Mouse (Mus musculus) midbrain, embryonic 12.5 days (tissue): ENCODE results near the gene Vwa8. TPM values are rescaled to one million over a fixed set of nuclear protein-coding genes. Genes with fewer than 3 reads are reported as not detected.

Experiments used
- ATAC-seq: fragments of 200-750 bp; cut with Nextera tagmentation; 2 replicates; pipeline ENCODE4 v1.8.0; 2017; ENCODE audit warnings: low read depth, moderate TSS enrichment, moderate library complexity; ENCODE audit not compliant: low FRiP score
- H3K27ac ChIP-seq: fragments of 300-500 bp; sonication (generic); replicated peaks from 2 replicates; pipeline ENCODE4 v1.5.1; 2016; ENCODE audit warnings: mild to moderate bottlenecking
- H3K27me3 ChIP-seq: fragments of 300-500 bp; sonication (generic); 2 replicates; pipeline ENCODE4 v1.6.1; 2016; ENCODE audit warnings: mild to moderate bottlenecking
- H3K36me3 ChIP-seq: fragments of 300-500 bp; sonication (generic); 2 replicates; pipeline ENCODE4 v1.6.1; 2016
- H3K4me1 ChIP-seq: fragments of 300-500 bp; sonication (generic); 2 replicates; pipeline ENCODE4 v1.6.1; 2016
- H3K4me2 ChIP-seq: fragments of 300-500 bp; sonication (generic); replicated peaks from 2 replicates; pipeline ENCODE4 v1.6.1; 2016; ENCODE audit warnings: mild to moderate bottlenecking, moderate library complexity
- H3K4me3 ChIP-seq: fragments of 300-500 bp; sonication (generic); 2 replicates; pipeline ENCODE4 v1.5.1; 2016; ENCODE audit warnings: mild to moderate bottlenecking
- H3K9ac ChIP-seq: fragments of 300-500 bp; sonication (generic); replicated peaks from 2 replicates; pipeline ENCODE4 v1.6.1; 2016; ENCODE audit warnings: mild to moderate bottlenecking, moderate library complexity
- H3K9me3 ChIP-seq: fragments of 300-500 bp; sonication (generic); 2 replicates; pipeline ENCODE4 v1.6.1; 2016; ENCODE audit warnings: mild to moderate bottlenecking
- WGBS: fragments of 180-500 bp; shearing (Covaris S2); methylation state at CpG from one replicate; pipeline ENCODE4 v1.1.7; 2016; 5-methylcytosine and 5-hydroxymethylcytosine counted together
- polyA plus RNA-seq: library from polyadenylated mRNA; unstranded; fragments of >200 nt; fragmentation: Nextera tagmentation; extraction: Ambion mirVana; gene quantifications from 2 replicates; pipeline ENCODE4 v1.2.1, GENCODE M21; 2016

The Vwa8 gene
- polyA plus RNA-seq, 1 experiment from 2014 or later, result 7.8 TPM

DNA sequence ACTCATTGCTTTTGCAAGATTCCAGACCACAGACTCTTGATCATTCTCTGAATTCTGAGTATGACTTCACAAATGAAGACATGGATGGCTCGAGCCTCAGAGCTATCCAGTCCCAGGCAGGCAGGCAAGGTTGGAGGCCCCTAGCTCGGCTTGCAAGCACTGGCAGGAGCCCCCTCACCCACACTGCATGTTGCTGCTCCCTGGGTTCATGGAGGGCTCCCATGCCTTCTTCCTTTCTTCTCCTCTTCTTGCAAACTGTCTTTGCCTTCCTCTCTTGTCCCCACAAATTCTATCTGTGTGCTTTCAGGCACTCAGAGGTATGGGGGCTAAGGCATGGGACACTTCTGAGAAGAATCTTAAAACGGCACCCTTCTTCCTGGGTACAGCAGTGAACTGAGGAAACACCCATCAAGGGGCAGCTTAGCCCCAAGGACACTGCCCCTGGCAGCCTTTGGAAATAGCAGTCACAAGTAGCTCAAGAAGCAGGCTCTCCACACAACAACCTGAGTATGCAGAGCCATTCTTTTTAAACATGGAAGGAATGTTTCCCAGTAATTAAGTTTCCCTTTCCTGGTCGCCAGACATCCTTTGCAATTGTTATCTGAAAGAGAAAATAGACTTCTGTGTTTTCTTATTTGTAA, 354.0 kb downstream of the Vwa8 start:
- peak overlapping the region; percentile 26 for H3K4me2 ChIP-seq
- H3K27ac ChIP-seq, result peak overlapping the region; percentile 91
- 30% methylated on average over 4 of the region's 4 CpGs for WGBS
- peaks cover 3% of the 10 kb centered on the region; the same call in 1 of the 2 replicates for H3K27me3 ChIP-seq
- peak; percentile 34; the same call in 1 of the 2 replicates for ATAC-seq
- H3K36me3 ChIP-seq, result no peaks in the 10 kb centered on the region
- peaks cover 54% of the 10 kb centered on the region for H3K4me1 ChIP-seq
- H3K9me3 ChIP-seq, result no peaks in the 10 kb centered on the region
- no peak overlapping the region for H3K4me3 ChIP-seq
- no peak overlapping the region for H3K9ac ChIP-seq

DNA sequence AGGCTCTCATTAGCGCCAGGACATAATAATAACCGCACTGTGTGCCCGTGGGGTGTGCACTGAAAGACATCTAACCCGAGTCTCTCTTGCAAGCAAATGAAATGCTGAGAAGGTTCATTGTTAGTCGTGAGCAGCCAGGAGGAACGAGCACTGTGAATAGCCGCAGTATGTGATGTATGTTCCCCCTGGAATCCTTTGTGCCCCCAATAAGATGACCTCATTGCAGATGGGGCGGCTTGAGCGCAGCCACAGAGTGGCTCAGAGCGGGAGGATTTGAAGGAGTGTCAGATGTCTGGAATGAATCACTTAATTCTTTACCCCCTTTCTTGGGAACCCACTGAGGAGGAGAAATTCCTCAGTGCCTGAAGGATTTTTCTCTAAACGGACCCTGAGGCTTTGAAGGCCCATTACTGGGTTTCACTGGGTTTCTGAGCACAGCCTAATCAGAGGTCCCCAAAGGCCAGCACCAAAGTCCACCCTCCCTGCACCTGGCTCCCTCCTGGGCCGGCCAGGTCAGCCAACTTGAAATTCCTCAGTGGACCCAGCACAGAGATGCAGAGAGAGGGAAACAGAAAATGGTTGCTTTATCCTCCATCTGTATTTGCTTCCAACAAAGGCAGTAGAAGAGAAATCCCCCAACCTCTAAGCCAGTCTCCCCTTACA, 354.8 kb downstream of the Vwa8 start:
- peaks cover 3% of the 10 kb centered on the region; the same call in 1 of the 2 replicates for H3K27me3 ChIP-seq
- peak overlapping the region; percentile 26 for H3K4me2 ChIP-seq
- H3K4me3 ChIP-seq, result no peak overlapping the region
- peak; percentile 96 for ATAC-seq
- WGBS, result 3% methylated on average over 12 of the region's 12 CpGs
- H3K4me1 ChIP-seq, result peaks cover 54% of the 10 kb centered on the region
- H3K9ac ChIP-seq, result no peak overlapping the region
- no peaks in the 10 kb centered on the region for H3K36me3 ChIP-seq
- H3K9me3 ChIP-seq, result no peaks in the 10 kb centered on the region
- H3K27ac ChIP-seq, result peak overlapping the region; percentile 91

DNA sequence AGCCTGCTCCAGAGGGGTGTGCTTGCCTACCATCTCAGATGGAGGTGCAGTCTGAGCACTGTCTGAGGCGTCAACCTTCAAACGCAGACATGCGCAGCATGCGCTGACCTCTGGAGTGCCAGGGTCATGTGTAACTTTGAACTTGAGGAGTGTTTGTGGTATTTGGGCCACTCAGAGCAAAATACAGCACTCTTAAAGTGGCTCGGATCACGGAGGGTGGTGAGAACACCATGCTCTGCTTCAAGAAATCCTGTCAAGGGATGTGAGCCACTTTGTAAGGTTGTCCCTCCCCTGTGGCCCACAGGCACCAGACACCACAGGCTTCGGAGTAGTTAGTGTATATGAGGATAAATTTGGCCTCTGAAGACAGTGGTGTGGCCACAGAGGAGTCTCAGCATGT, 356.0 kb downstream of the Vwa8 start:
- Histone ChIP-seq H3K4me1 (peaks cover 52% of the 10 kb centered on the region), H3K9ac (no peak overlapping the region), H3K36me3 (no peaks in the 10 kb centered on the region), H3K4me2 (no peak overlapping the region), H3K9me3 (no peaks in the 10 kb centered on the region), H3K4me3 (no peak overlapping the region), H3K27ac (peak overlapping the region; percentile 91), H3K27me3 (peaks cover 3% of the 10 kb centered on the region; the same call in 1 of the 2 replicates)
- no peak for ATAC-seq
- 86% methylated on average over 7 of the region's 7 CpGs for WGBS

DNA sequence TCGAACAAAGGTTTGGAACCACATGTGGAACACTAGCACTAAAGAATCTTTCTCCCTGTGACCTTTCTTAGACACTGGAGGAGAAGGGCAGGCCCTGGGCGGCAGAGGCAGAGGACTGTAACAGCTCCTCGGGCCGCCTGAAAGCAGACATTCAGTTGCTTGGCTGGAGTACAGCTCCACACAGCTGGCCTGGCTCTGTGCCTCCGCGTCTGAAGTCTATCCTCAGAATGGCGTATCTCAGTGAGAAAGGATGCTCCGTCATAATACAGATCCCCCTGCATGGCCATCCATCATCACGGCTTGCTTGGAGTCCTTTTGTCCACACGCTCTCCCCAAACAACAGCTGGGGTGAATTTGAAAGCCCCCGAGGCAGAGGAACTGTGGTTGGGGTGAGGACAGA, 357.4 kb downstream of the Vwa8 start:
- no peak overlapping the region for H3K9ac ChIP-seq
- ATAC-seq, result no peak
- 0 out of 2 replicates have a peak overlapping the region, but pooled peaks have one; percentile 15 for H3K27ac ChIP-seq
- peaks cover 38% of the 10 kb centered on the region for H3K4me1 ChIP-seq
- H3K27me3 ChIP-seq, result peaks cover 3% of the 10 kb centered on the region; the same call in 1 of the 2 replicates
- 63% methylated on average over 11 of the region's 11 CpGs for whole genome bisulfite sequencing
- H3K4me2 ChIP-seq, result no peak overlapping the region
- no peaks in the 10 kb centered on the region for H3K36me3 ChIP-seq
- H3K4me3 ChIP-seq, result no peak overlapping the region
- H3K9me3 ChIP-seq, result no peaks in the 10 kb centered on the region

DNA sequence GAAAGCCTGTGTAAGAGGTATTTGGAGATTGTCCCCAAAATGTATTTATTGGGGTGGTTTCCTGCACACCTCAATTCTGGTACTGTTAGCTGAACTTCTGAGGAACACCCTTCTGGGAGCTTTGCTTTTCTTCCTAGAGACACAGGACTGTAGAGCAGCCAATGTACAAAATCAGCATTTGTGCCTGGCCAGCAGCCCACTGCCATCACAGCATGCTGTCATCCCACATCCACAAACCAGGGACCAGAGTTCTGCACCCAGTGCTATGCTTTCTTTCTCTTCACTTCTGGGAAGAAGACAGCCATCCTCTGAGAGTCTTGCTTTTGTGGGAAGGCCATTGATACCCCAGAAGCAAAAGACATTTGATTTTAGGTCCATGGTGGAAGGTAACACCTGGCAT, 359.6 kb downstream of the Vwa8 start:
- Histone ChIP-seq H3K4me1 (peaks cover 27% of the 10 kb centered on the region), H3K27me3 (peaks cover 3% of the 10 kb centered on the region; the same call in 1 of the 2 replicates), H3K9ac (no peak overlapping the region), H3K9me3 (no peaks in the 10 kb centered on the region), H3K27ac (no peak overlapping the region), H3K4me3 (no peak overlapping the region), H3K36me3 (no peaks in the 10 kb centered on the region), H3K4me2 (no peak overlapping the region)
- no peak for ATAC-seq

DNA sequence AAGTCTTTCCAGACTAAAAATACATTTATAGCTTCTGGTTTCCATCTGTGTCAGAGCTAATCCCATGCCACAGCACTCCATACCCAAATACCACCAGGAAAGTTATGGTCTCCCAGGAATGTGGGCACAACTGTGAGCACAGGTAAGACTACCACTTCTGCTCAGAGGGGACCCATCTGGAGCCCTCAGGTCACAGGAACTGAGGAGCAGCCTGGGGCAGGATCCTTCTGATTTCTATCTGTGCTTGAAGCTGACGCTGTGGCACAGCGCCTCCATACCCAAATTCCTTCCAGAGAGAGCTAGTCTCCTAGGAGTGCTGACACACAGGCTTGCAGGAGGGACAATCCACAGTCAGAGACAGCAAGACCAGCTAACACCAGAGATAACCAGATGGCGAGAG, 361.0 kb downstream of the Vwa8 start:
- ATAC-seq, result no peak
- no peak overlapping the region for H3K4me2 ChIP-seq
- peaks cover 13% of the 10 kb centered on the region; the same call in 1 of the 2 replicates for H3K4me1 ChIP-seq
- H3K36me3 ChIP-seq, result no peaks in the 10 kb centered on the region
- no peak overlapping the region for H3K27ac ChIP-seq
- H3K9ac ChIP-seq, result no peak overlapping the region
- H3K27me3 ChIP-seq, result peaks cover under 1% of the 10 kb centered on the region; the same call in 1 of the 2 replicates
- no peaks in the 10 kb centered on the region for H3K9me3 ChIP-seq
- 82% methylated on average over 3 of the region's 3 CpGs for WGBS
- no peak overlapping the region for H3K4me3 ChIP-seq

DNA sequence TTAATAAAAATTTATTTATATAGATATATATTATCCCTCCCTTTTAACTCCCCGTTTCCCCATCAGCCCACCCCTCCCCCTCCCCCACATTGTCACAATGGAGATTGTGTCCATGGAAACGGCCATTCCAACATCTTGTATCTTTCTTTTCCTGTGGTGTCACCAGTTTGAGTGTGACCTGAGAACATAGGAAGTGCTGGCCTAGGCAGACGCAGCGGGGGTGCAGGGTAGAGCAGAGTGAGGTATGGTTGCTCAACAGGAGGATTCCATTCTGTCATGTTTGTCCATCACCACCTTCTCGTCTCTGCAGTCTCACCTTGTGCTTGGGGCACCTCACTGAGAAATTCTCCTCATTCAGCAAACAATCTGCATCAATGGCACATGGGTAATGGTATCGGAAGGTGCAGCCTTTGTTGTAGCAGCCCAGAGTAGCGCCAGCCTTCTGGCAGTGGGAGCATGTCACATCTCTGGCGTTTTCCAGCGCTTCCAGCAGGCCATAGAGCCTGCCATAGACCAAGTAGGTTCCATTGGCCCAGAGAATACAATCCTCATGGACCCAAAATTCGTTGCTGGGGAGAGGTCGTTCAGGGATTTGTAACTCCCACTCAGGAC, 363.6 kb downstream of the Vwa8 start:
- H3K27me3 ChIP-seq, result no peaks in the 10 kb centered on the region
- ATAC-seq, result no peak
- 79% methylated on average over 11 of the region's 11 CpGs for WGBS

DNA sequence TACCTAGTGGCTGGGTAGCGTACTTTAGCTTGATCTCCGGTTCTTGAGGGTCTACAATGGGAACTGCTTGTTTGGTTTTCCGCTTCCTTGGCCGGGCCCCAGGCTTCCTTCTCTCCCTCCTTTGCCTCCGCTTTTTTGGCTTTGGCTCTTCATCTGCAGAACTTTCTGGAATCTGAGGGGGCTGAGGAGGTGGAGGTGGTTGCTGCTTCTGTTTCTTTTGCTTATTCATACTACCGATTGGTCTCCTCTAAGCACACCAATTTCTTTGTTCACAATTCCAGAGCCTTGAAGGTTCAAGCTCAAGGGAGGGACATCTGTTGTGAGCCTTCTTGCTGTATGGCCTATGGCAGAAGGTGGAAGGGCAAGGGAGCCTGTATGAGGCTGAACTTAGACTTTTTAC, 365.3 kb downstream of the Vwa8 start:
- Histone ChIP-seq H3K4me2 (no peak overlapping the region), H3K27me3 (no peaks in the 10 kb centered on the region), H3K36me3 (no peaks in the 10 kb centered on the region), H3K4me1 (no peaks in the 10 kb centered on the region), H3K27ac (no peak overlapping the region), H3K9me3 (no peaks in the 10 kb centered on the region), H3K9ac (no peak overlapping the region), H3K4me3 (no peak overlapping the region)
- WGBS, result 92% methylated on average over 6 of the region's 6 CpGs
- ATAC-seq, result no peak

More for the DNA sequence above, 363.6 kb downstream of the Vwa8 start:
- H3K4me1 ChIP-seq, result no peaks in the 10 kb centered on the region
- no peak overlapping the region for H3K9ac ChIP-seq
- no peaks in the 10 kb centered on the region for H3K9me3 ChIP-seq
- no peak overlapping the region for H3K4me2 ChIP-seq
- no peak overlapping the region for H3K4me3 ChIP-seq
- no peaks in the 10 kb centered on the region for H3K36me3 ChIP-seq
- H3K27ac ChIP-seq, result no peak overlapping the region

DNA sequence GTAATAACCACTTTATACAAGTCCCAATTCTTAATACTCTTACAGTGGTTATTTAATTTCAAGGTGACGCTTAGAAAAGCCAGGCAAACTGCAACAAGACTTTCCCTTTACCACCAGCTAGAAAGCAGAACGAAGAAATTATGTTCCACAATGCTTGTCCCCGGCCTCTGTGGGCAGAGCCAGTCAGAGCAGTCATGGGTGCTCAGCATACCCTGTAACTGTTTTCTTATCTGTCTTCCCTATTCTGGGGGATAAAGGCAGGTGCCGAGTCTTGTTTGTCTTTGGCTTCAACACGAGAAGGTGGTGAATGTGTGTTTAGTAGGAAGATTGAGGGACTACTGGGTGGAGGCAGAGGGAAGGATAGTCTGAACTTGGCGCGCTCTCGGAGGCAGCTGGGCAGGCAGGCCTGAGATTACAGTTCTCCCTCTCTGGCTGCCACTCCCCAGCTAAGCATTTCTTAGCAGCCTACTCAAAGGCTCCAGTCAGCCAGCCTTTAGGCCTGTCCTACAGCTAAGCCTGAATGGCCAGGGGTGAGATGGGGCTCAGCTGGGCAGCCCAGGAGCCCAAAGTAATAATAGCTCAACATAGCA, 365.9 kb downstream of the Vwa8 start:
- Histone ChIP-seq H3K4me2 (no peak overlapping the region), H3K9me3 (no peaks in the 10 kb centered on the region), H3K4me1 (no peaks in the 10 kb centered on the region), H3K27me3 (no peaks in the 10 kb centered on the region), H3K4me3 (no peak overlapping the region), H3K27ac (no peak overlapping the region), H3K9ac (no peak overlapping the region), H3K36me3 (no peaks in the 10 kb centered on the region)
- no peak for ATAC-seq
- 86% methylated on average over 8 of the region's 8 CpGs for WGBS

DNA sequence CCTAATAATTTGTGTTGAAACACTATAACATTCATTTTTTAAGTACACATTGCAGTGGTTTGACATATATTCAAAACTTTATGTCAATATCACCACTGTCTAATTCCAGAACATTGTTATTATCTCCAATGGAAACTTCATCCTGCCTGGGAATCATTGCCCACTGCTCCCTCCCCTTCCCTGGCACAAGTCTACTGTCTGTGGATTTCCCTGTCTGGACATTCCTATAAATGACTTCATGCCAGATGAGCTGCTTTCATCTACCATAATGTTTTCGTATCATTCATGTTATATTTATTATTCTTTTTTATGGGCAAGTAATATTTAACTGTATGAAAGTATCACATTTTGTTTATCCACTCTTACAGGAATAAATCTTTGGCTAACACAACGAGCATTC, 367.5 kb downstream of the Vwa8 start:
- no peak overlapping the region for H3K27ac ChIP-seq
- no peaks in the 10 kb centered on the region for H3K4me1 ChIP-seq
- no peaks in the 10 kb centered on the region for H3K27me3 ChIP-seq
- H3K36me3 ChIP-seq, result no peaks in the 10 kb centered on the region
- H3K9me3 ChIP-seq, result no peaks in the 10 kb centered on the region
- H3K4me3 ChIP-seq, result no peak overlapping the region
- no peak overlapping the region for H3K4me2 ChIP-seq
- H3K9ac ChIP-seq, result no peak overlapping the region
- no peak for ATAC-seq
- 71% methylated on average over 2 of the region's 2 CpGs for WGBS

DNA sequence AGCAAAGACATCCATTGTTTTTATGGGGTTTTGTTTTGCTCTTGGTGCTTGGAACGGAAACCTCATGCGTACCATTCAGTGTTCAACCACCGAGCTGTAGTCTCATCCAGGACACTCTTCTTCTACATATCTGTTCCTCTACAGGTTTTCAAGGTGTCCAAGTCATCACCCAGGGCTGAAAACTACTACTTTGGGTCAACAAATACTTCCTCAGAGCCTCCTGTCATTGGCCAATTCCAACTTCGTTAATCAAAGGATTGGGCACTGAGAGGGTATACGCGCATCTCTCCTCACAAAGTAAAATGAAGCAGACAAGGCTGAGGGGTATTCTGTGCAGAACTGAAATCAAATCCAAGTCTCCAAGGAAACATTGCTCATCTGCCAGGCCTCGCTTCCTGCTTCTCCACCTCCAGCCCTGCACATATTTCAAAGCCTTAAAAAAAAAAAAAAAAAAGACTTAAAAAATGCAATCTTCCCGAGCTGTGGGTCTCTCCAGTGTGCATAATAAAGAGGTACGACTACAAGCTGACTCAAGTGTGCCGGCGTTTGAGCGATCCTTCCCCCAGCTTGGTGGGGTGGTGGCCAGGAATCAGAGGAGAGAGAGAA, 374.7 kb downstream of the Vwa8 start:
- ATAC-seq, result no peak
- 91% methylated on average over 12 of the region's 12 CpGs for WGBS

DNA sequence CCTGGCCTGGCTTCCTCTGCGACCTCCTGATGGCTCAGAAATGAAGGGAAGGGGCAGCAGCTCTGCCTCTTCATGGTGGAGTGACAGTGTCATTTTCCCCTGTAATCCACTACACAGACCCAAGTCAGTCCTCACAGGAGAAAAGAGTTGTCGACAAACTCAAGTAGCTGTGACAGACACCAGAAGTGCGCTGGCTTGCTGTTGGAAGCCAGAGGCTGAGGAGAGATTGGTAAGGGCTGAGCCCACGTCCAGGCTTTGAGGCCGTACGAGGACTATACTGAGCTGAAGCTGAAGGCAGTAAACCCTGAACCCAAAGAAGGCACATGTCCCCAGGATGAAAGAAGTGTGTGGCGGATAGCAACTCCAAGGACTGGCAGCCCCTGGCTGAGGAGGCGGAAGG, 376.6 kb downstream of the Vwa8 start:
- Histone ChIP-seq H3K9me3 (no peaks in the 10 kb centered on the region), H3K27me3 (no peaks in the 10 kb centered on the region), H3K9ac (no peak overlapping the region), H3K27ac (no peak overlapping the region), H3K4me1 (no peaks in the 10 kb centered on the region), H3K4me3 (no peak overlapping the region), H3K4me2 (no peak overlapping the region), H3K36me3 (no peaks in the 10 kb centered on the region)
- WGBS, result 79% methylated on average over 8 of the region's 8 CpGs
- no peak for ATAC-seq

More for the DNA sequence above, 374.7 kb downstream of the Vwa8 start:
- Histone ChIP-seq H3K36me3 (no peaks in the 10 kb centered on the region), H3K4me3 (no peak overlapping the region), H3K27me3 (no peaks in the 10 kb centered on the region), H3K9ac (no peak overlapping the region), H3K4me2 (no peak overlapping the region), H3K4me1 (no peaks in the 10 kb centered on the region), H3K27ac (no peak overlapping the region), H3K9me3 (no peaks in the 10 kb centered on the region)
